Mouse (Mus musculus): Measurements from ENCODE around the gene Tmem174.

DNA sequence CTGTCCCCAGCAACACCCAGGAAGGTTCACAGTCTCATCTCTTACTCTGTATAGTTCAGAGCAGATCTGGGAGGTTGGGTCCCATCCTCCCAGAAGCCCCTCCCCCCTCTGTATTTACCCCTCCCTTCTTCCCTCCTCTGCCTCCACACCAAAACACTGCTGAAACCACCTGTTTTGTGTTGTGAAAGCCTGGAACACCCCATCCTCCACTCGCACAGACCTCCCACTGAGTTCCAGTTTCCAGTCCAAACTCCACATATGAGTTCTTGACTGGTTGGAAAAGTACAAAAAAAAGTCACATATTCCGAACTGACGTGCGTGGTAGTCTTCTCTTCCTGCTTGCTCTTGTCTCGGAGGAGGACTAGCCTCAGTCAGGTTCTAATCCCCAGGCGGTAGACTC lies 45.8 kb downstream of the Tmem174 start:
- no peak for TF ChIP-seq POLR2A (IDR thresholded peaks at IDR 0.05; ENCODE audit: low read depth, low read length)
- no peak for TF ChIP-seq CTCF (conservative IDR thresholded peaks at IDR 0.05; ENCODE audit: insufficient read depth, insufficient read length, low read depth, low read length)

All from kidney, adult 2 months (tissue).